Mouse (Mus musculus) intestine, embryonic 16.5 days (tissue): ENCODE results near the gene Acrv1. TPM values are rescaled to one million over a fixed set of nuclear protein-coding genes. Genes with fewer than 3 reads are reported as not detected.
A peak's percentile ranks its signal among the peaks of the same experiment; 100 is the strongest.
"Not testable (repeated sequence)": the region's sequence is repeated elsewhere in the genome, so short reads cannot be mapped to it uniquely, and the experiment has no call there.

Experiments
- ATAC-seq: fragments of 200-750 bp; cut with Nextera tagmentation; 2 replicates; pipeline ENCODE4 v1.8.0; 2017; ENCODE audit warnings: moderate TSS enrichment, moderate library complexity
- H3K27ac ChIP-seq: fragments of 300-500 bp; sonication (generic); 2 replicates; pipeline ENCODE4 v1.5.1; 2014; ENCODE audit warnings: mild to moderate bottlenecking, low read length
- H3K27me3 ChIP-seq: fragments of 300-500 bp; sonication (generic); replicated peaks from 2 replicates; pipeline ENCODE4 v1.6.1; 2014; ENCODE audit warnings: low read length, control low read depth, mixed read lengths; ENCODE audit not compliant: control insufficient read depth, insufficient read depth
- H3K36me3 ChIP-seq: fragments of 300-500 bp; sonication (generic); 2 replicates; pipeline ENCODE4 v1.6.1; 2014; ENCODE audit warnings: low read length, control low read depth; ENCODE audit not compliant: control insufficient read depth, insufficient read depth
- H3K4me1 ChIP-seq: fragments of 300-500 bp; sonication (generic); 2 replicates; pipeline ENCODE4 v1.6.1; 2014; ENCODE audit warnings: low read length, control low read depth, mixed read lengths; ENCODE audit not compliant: control insufficient read depth, insufficient read depth
- H3K4me2 ChIP-seq: fragments of 300-500 bp; sonication (generic); 2 replicates; pipeline ENCODE4 v1.6.1; 2014; ENCODE audit warnings: low read depth, low read length, control low read depth
- H3K4me3 ChIP-seq: fragments of 300-500 bp; sonication (generic); 2 replicates; pipeline ENCODE4 v1.5.1; 2014; ENCODE audit warnings: mild to moderate bottlenecking, low read length
- H3K9ac ChIP-seq: fragments of 300-500 bp; sonication (generic); 2 replicates; pipeline ENCODE4 v1.6.1; 2014; ENCODE audit warnings: low read depth, low read length
- H3K9me3 ChIP-seq: fragments of 300-500 bp; sonication (generic); 2 replicates; pipeline ENCODE4 v1.6.1; 2016; ENCODE audit warnings: low read length, control low read depth; ENCODE audit not compliant: control insufficient read depth
- WGBS: fragments of 180-500 bp; shearing (Covaris S2); extraction: QIAGEN DNeasy Blood & Tissue Kit; methylation state at CpG from one replicate; pipeline ENCODE4 v1.1.7; 2014; 5-methylcytosine and 5-hydroxymethylcytosine counted together
- polyA plus RNA-seq: library from polyadenylated mRNA; unstranded; fragments of >200 nt; fragmentation: Nextera tagmentation; extraction: Ambion mirVana; gene quantifications from 2 replicates; pipeline ENCODE4 v1.2.1, GENCODE M21; 2015

Gene Acrv1
- not detected in 2 replicates for polyA plus RNA-seq

DNA sequence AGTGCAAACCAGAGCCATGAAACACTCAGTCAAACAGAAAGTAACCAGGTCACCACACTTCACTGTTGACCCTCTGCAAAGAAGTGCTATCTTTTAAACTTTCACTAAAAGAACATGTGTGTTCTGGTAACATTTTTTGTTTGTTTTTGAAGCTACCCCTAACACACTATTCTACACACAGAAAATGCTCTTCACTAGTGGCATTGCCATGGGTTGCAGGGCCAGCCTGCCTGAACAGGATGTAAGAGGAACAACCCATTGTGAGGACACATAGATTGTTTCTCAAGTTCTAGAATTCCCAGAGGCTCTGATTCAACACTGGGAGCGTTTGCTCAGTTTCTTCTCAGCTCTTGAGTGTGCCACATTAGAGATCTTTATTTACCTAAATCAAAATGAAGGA is at the start of gene Acrv1:
Gene Acrv1 (plus strand): TSS at position 301 of the 400 bp plus-strand sequence.
- Histone ChIP-seq H3K4me1 (no peaks in the 10 kb centered on the region), H3K4me3 (no peak within 1 kb of the TSS), H3K27ac (no peak within 1 kb of the TSS), H3K27me3 (no peaks in the 10 kb centered on the region), H3K36me3 (no peaks in the 10 kb centered on the region), H3K4me2 (no peak within 1 kb of the TSS), H3K9ac (no peak within 1 kb of the TSS), H3K9me3 (no peaks in the 10 kb centered on the region)
- 30% methylated on average over 1 of the region's 1 CpGs for WGBS
- ATAC-seq: no peak

GRCm38 (mm10) chr9:36643276-36643675 is 49.7 kb upstream of the Acrv1 start, which contains the start of gene A630095E13Rik:
A630095E13Rik (minus strand) TSS chr9:36643376.
- not testable (repeated sequence) for H3K4me1 ChIP-seq, H3K9me3 ChIP-seq, H3K27ac ChIP-seq, H3K9ac ChIP-seq, H3K4me3 ChIP-seq, H3K27me3 ChIP-seq, H3K4me2 ChIP-seq, H3K36me3 ChIP-seq, ATAC-seq
- 60% methylated on average over 3 of the region's 3 CpGs for WGBS

- no peak for ATAC-seq
- no peaks in the 10 kb centered on the region for H3K27me3 ChIP-seq
- WGBS: 65% methylated on average over 2 of the region's 2 CpGs
- H3K4me1 ChIP-seq: no peaks in the 10 kb centered on the region
- H3K4me2 ChIP-seq: no peak overlapping the region
- no peaks in the 10 kb centered on the region for H3K9me3 ChIP-seq
- H3K36me3 ChIP-seq: no peaks in the 10 kb centered on the region
- no peak overlapping the region for H3K27ac ChIP-seq
- no peak overlapping the region for H3K4me3 ChIP-seq
- no peak overlapping the region for H3K9ac ChIP-seq
Observed at GRCm38 (mm10) chr9:36681424-36681823, 11.6 kb upstream of the Acrv1 start.

GRCm38 (mm10) chr9:36687329-36687728 is 5.7 kb upstream of the Acrv1 start:
- Histone ChIP-seq H3K9ac (no peak overlapping the region), H3K9me3 (no peaks in the 10 kb centered on the region), H3K4me3 (no peak overlapping the region), H3K27ac (no peak overlapping the region), H3K4me1 (no peaks in the 10 kb centered on the region), H3K27me3 (no peaks in the 10 kb centered on the region), H3K36me3 (no peaks in the 10 kb centered on the region), H3K4me2 (no peak overlapping the region)
- ATAC-seq: no peak

DNA sequence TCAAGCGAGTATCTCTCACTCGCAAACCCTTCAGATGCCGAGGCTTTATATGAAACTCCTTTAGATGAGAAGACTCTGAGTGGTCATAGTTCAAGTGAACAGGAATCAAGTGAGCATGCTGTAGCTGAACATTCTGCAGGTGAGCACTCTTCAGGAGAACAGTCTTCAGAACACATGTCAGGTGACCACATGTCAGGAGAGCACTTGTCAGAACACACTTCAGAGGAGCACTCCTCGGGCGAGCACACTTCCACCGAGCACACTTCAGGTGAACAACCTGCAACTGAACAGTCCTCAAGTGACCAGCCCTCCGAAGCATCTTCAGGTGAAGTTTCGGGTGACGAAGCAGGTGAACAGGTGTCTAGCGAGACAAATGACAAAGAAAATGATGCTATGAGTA is 1.3 kb downstream of the Acrv1 start:
- no peaks in the 10 kb centered on the region for H3K9me3 ChIP-seq
- no peaks in the 10 kb centered on the region for H3K4me1 ChIP-seq
- WGBS: 93% methylated on average over 10 of the region's 10 CpGs
- H3K9ac ChIP-seq: no peak overlapping the region
- H3K27me3 ChIP-seq: no peaks in the 10 kb centered on the region
- no peak for ATAC-seq
- no peaks in the 10 kb centered on the region for H3K36me3 ChIP-seq
- no peak overlapping the region for H3K4me2 ChIP-seq
- no peak overlapping the region for H3K27ac ChIP-seq
- no peak overlapping the region for H3K4me3 ChIP-seq

GRCm38 (mm10) chr9:36705923-36706322 is 12.9 kb downstream of the Acrv1 start:
- no peaks in the 10 kb centered on the region for H3K36me3 ChIP-seq
- no peak overlapping the region for H3K4me2 ChIP-seq
- H3K4me1 ChIP-seq: no peaks in the 10 kb centered on the region
- H3K9me3 ChIP-seq: no peaks in the 10 kb centered on the region
- WGBS: 91% methylated on average over 3 of the region's 3 CpGs
- no peak overlapping the region for H3K9ac ChIP-seq
- H3K27ac ChIP-seq: no peak overlapping the region
- ATAC-seq: no peak
- H3K27me3 ChIP-seq: no peaks in the 10 kb centered on the region
- no peak overlapping the region for H3K4me3 ChIP-seq

- WGBS: 88% methylated on average over 6 of the region's 6 CpGs
- H3K4me2 ChIP-seq: no peak overlapping the region
- H3K4me1 ChIP-seq: no peaks in the 10 kb centered on the region
- no peaks in the 10 kb centered on the region for H3K27me3 ChIP-seq
- H3K36me3 ChIP-seq: no peaks in the 10 kb centered on the region
- no peak overlapping the region for H3K27ac ChIP-seq
- no peak for ATAC-seq
- no peaks in the 10 kb centered on the region for H3K9me3 ChIP-seq
- no peak overlapping the region for H3K9ac ChIP-seq
- no peak overlapping the region for H3K4me3 ChIP-seq
Observed at GRCm38 (mm10) chr9:36707304-36707703, 14.3 kb downstream of the Acrv1 start.

- WGBS: 74% methylated on average over 3 of the region's 3 CpGs
- no peak overlapping the region for H3K9ac ChIP-seq
- no peaks in the 10 kb centered on the region for H3K36me3 ChIP-seq
Observed at GRCm38 (mm10) chr9:36716624-36717023, 23.6 kb downstream of the Acrv1 start.

DNA sequence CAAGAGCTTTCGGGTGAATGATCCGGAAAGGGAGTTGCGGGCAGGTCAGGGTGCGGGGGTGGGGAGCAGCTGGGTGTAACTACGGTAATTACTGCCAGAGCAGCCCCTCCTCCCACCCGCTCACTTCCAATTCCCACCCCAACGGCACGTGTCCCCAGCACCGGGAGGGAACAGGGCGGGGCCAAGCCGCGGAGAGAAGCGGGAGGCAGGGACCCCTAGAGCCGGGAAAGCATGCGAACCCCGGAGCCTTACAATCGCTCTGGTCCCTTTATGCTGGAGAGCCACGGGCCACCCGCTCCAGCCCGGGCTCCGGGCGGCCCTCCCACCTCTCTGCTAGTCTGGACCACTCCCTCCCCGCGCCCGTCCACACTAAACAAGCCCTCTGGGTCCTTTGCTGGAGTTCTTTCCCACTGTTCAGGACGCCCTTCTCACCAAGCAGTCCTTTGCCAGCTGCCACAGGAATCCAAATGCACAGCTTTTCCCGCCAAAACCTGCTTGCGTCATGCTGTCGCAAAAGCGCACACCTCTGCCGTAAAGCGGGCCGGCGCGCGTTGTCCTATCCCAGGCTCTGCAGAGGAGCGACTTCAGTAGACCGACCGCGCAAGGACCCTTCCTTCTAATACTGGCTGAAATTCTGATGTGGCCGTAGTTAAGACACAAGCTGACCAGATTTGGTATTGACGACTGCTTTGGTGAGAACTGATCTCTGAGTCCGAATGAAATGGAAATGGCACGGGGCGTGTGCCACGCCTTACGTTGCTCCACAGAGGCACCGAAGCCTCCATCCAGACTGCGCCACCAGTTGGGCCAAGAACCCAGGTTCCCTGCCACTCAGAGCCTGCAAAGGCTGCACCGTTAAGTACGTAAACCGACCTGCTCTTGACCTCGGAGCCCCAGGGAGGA is 33.4 kb downstream of the Acrv1 start:
- peak; percentile 95 for ATAC-seq
- Histone ChIP-seq H3K4me2 (peak overlapping the region; percentile 93), H3K27me3 (no peaks in the 10 kb centered on the region), H3K27ac (peak overlapping the region; percentile 91), H3K4me3 (peak overlapping the region; percentile 86), H3K9ac (peak overlapping the region; percentile 81), H3K36me3 (peaks cover 3% of the 10 kb centered on the region; the same call in 1 of the 2 replicates), H3K9me3 (no peaks in the 10 kb centered on the region), H3K4me1 (peaks cover 7% of the 10 kb centered on the region; the same call in 1 of the 2 replicates)
- under 1% methylated on average over 48 of the region's 53 CpGs for WGBS

More at GRCm38 (mm10) chr9:36716624-36717023, 23.6 kb downstream of the Acrv1 start:
- no peak for ATAC-seq
- Histone ChIP-seq H3K4me3 (no peak overlapping the region), H3K4me1 (no peaks in the 10 kb centered on the region), H3K9me3 (no peaks in the 10 kb centered on the region), H3K4me2 (no peak overlapping the region), H3K27me3 (no peaks in the 10 kb centered on the region), H3K27ac (no peak overlapping the region)
